Mouse (Mus musculus) limb, embryonic 14.5 days (tissue): Measurements from ENCODE around the gene Mapk8ip1. TPM values are rescaled to one million over a fixed set of nuclear protein-coding genes. Genes with fewer than 3 reads are reported as not detected.

Experiments used
- ATAC-seq: fragments of 200-750 bp; cut with Nextera tagmentation; 2 replicates; pipeline ENCODE4 v1.8.0; 2017; ENCODE audit warnings: low read depth, moderate number of reproducible peaks, moderate TSS enrichment; ENCODE audit not compliant: low FRiP score
- DNase-seq: peaks from one replicate; pipeline ENCODE4 v3.0.0-alpha.2; 2015; ENCODE audit warnings: low spot score
- H3K27ac ChIP-seq: fragments of 300-500 bp; sonication (generic); replicated peaks from 2 replicates; pipeline ENCODE4 v1.5.1; 2014; ENCODE audit warnings: low read depth, mild to moderate bottlenecking, low read length, moderate library complexity, mixed read lengths
- H3K27me3 ChIP-seq: fragments of 300-500 bp; sonication (generic); 2 replicates; pipeline ENCODE4 v1.6.1; 2014; ENCODE audit warnings: low read length, mixed read lengths; ENCODE audit not compliant: control insufficient read depth, insufficient read depth
- H3K36me3 ChIP-seq: fragments of 300-500 bp; sonication (generic); 2 replicates; pipeline ENCODE4 v1.6.1; 2014; ENCODE audit warnings: mild to moderate bottlenecking, low read length, moderate library complexity, mixed read lengths; ENCODE audit not compliant: control insufficient read depth, insufficient read depth
- H3K4me1 ChIP-seq: fragments of 300-500 bp; sonication (generic); 2 replicates; pipeline ENCODE4 v1.6.1; 2014; ENCODE audit warnings: antibody characterized with exemption, low read length, mixed read lengths; ENCODE audit not compliant: control insufficient read depth, insufficient read depth
- H3K4me2 ChIP-seq: fragments of 300-500 bp; sonication (generic); replicated peaks from 2 replicates; pipeline ENCODE4 v1.6.1; 2014; ENCODE audit warnings: low read depth, mild to moderate bottlenecking, low read length, moderate library complexity; ENCODE audit not compliant: severe bottlenecking
- H3K4me3 ChIP-seq: fragments of 300-500 bp; sonication (generic); replicated peaks from 2 replicates; pipeline ENCODE4 v1.5.1; 2014; ENCODE audit warnings: low read length
- H3K9ac ChIP-seq: fragments of 300-500 bp; sonication (generic); 2 replicates; pipeline ENCODE4 v1.6.1; 2014; ENCODE audit warnings: mild to moderate bottlenecking, low read depth, low read length, moderate library complexity; ENCODE audit not compliant: severe bottlenecking
- H3K9me3 ChIP-seq: fragments of 300-500 bp; sonication (generic); 2 replicates; pipeline ENCODE4 v1.6.1; 2016; ENCODE audit warnings: low read length; ENCODE audit not compliant: control insufficient read depth
- POLR2A ChIP-seq: fragments of 200-500 bp; IDR thresholded peaks from 2 replicates; pipeline ENCODE4 v1.8.0; 2012; ENCODE audit warnings: inconsistent platforms, mild to moderate bottlenecking, moderate library complexity, borderline replicate concordance; ENCODE audit not compliant: insufficient read depth, insufficient read length; ENCODE audit errors: extremely low read depth
- WGBS: fragments of 180-500 bp; shearing (Covaris S2); extraction: QIAGEN DNeasy Blood & Tissue Kit; methylation state at CpG from one replicate; pipeline ENCODE4 v1.1.7; 2014; 5-methylcytosine and 5-hydroxymethylcytosine counted together
- polyA plus RNA-seq, 2 experiments: library from polyadenylated mRNA; depleted of rRNA in 1 of 2; stranded (reverse) in 1 of 2; unstranded in 1 of 2; fragments of >200 nt; fragmentation: Nextera tagmentation in 1 of 2; extraction: Ambion mirVana in 1 of 2; gene quantifications; 2 replicates each; pipeline versions ENCODE4 v1.2.1 to v1.2.3; 2012 to 2014

Mapk8ip1 gene
- polyA plus RNA-seq, 2 experiments, result 12.9 to 42.5 TPM

GRCm38 (mm10) chr2:92435023-92435422, 34.0 kb upstream of the Mapk8ip1 start:
- Histone ChIP-seq H3K4me3 (no peak overlapping the region), H3K4me2 (no peak overlapping the region), H3K27me3 (no peaks in the 10 kb centered on the region), H3K9ac (no peak overlapping the region), H3K27ac (no peak overlapping the region), H3K36me3 (no peaks in the 10 kb centered on the region), H3K9me3 (no peaks in the 10 kb centered on the region), H3K4me1 (peaks cover 32% of the 10 kb centered on the region)
- 47% methylated on average over 6 of the region's 6 CpGs for WGBS
- no peak for TF ChIP-seq POLR2A
- DNase-seq (no peak), ATAC-seq (no peak)

GRCm38 (mm10) chr2:92434375-92434745, 33.3 kb upstream of the Mapk8ip1 start:
- H3K27ac ChIP-seq, result no peak overlapping the region
- WGBS, result 9% methylated on average over 12 of the region's 12 CpGs
- H3K27me3 ChIP-seq, result no peaks in the 10 kb centered on the region
- H3K4me2 ChIP-seq, result peak overlapping the region; percentile 82
- H3K4me3 ChIP-seq, result peak overlapping the region; percentile 88
- TF ChIP-seq POLR2A, result no peak
- no peaks in the 10 kb centered on the region for H3K9me3 ChIP-seq
- ATAC-seq (no peak), DNase-seq (no peak)
- peaks cover 34% of the 10 kb centered on the region for H3K4me1 ChIP-seq
- no peaks in the 10 kb centered on the region for H3K36me3 ChIP-seq
- peak overlapping the region; percentile 48 for H3K9ac ChIP-seq

GRCm38 (mm10) chr2:92433578-92434374, 32.7 kb upstream of the Mapk8ip1 start, which contains the start of gene Cry2:
Gene Cry2 (minus strand): TSS chr2:92434043.
- peak; percentile 99 for ATAC-seq
- Histone ChIP-seq H3K36me3 (no peaks in the 10 kb centered on the region), H3K27me3 (no peaks in the 10 kb centered on the region), H3K4me3 (peak within 1 kb of the TSS; percentile 88), H3K9me3 (no peaks in the 10 kb centered on the region), H3K4me1 (peaks cover 36% of the 10 kb centered on the region), H3K9ac (peak within 1 kb of the TSS; percentile 83), H3K4me2 (peak within 1 kb of the TSS; percentile 82), H3K27ac (peak within 1 kb of the TSS; percentile 55)
- 0% methylated on average over 46 of the region's 76 CpGs for WGBS
- TF ChIP-seq POLR2A, result peak; percentile 62; the same call in 1 of the 2 replicates
- peak; percentile 99 for DNase-seq

GRCm38 (mm10) chr2:92432299-92433295, 31.5 kb upstream of the Mapk8ip1 start:
- DNase-seq, result no peak

GRCm38 (mm10) chr2:92431611-92432179, 30.6 kb upstream of the Mapk8ip1 start:
- TF ChIP-seq POLR2A, result no peak
- Histone ChIP-seq H3K27ac (peak overlapping the region; percentile 20; the same call in 1 of the 2 replicates), H3K9ac (peak overlapping the region; percentile 28), H3K4me1 (peaks cover 54% of the 10 kb centered on the region), H3K4me3 (peak overlapping the region; percentile 88), H3K4me2 (peak overlapping the region; percentile 64), H3K27me3 (no peaks in the 10 kb centered on the region), H3K9me3 (no peaks in the 10 kb centered on the region), H3K36me3 (no peaks in the 10 kb centered on the region)
- 43% methylated on average over 11 of the region's 11 CpGs for WGBS
- ATAC-seq (no peak), DNase-seq (no peak)

More at GRCm38 (mm10) chr2:92432299-92433295, 31.5 kb upstream of the Mapk8ip1 start:
- H3K27me3 ChIP-seq, result no peaks in the 10 kb centered on the region
- peak overlapping the region; percentile 83 for H3K9ac ChIP-seq
- no peak for ATAC-seq
- H3K4me1 ChIP-seq, result peaks cover 48% of the 10 kb centered on the region
- H3K36me3 ChIP-seq, result no peaks in the 10 kb centered on the region
- H3K27ac ChIP-seq, result no peak overlapping the region
- TF ChIP-seq POLR2A, result no peak
- WGBS, result 59% methylated on average over 17 of the region's 17 CpGs
- peak overlapping the region; percentile 64 for H3K4me2 ChIP-seq
- no peaks in the 10 kb centered on the region for H3K9me3 ChIP-seq
- peak overlapping the region; percentile 88 for H3K4me3 ChIP-seq
